Mouse (Mus musculus) midbrain, embryonic 10.5 days (tissue): ENCODE results near the gene Crispld2. TPM values are rescaled to one million over a fixed set of nuclear protein-coding genes. Genes with fewer than 3 reads are reported as not detected.

Experiments
- DNase-seq: peaks from one replicate; pipeline ENCODE4 v3.0.0-alpha.2; 2017; ENCODE audit warnings: low spot score
- H3K27ac ChIP-seq: fragments of 300-500 bp; sonication (generic); replicated peaks from 2 replicates; pipeline ENCODE4 v1.5.1; 2016; ENCODE audit warnings: mild to moderate bottlenecking
- H3K27me3 ChIP-seq: fragments of 300-500 bp; sonication (generic); 2 replicates; pipeline ENCODE4 v1.6.1; 2016; ENCODE audit warnings: low read depth, mild to moderate bottlenecking; ENCODE audit not compliant: poor library complexity, severe bottlenecking
- H3K36me3 ChIP-seq: fragments of 300-500 bp; sonication (generic); 2 replicates; pipeline ENCODE4 v1.6.1; 2016; ENCODE audit warnings: mild to moderate bottlenecking, moderate library complexity
- H3K4me1 ChIP-seq: fragments of 300-500 bp; sonication (generic); 2 replicates; pipeline ENCODE4 v1.6.1; 2016
- H3K4me3 ChIP-seq: fragments of 300-500 bp; sonication (generic); 2 replicates; pipeline ENCODE4 v1.5.1; 2016; ENCODE audit warnings: mild to moderate bottlenecking, moderate library complexity
- H3K9me3 ChIP-seq: fragments of 300-500 bp; sonication (generic); replicated peaks from 2 replicates; pipeline ENCODE4 v1.6.1; 2016; ENCODE audit warnings: mild to moderate bottlenecking
- WGBS: fragments of 180-500 bp; shearing (Covaris S2); methylation state at CpG from one replicate; pipeline ENCODE4 v1.1.7; 2016; 5-methylcytosine and 5-hydroxymethylcytosine counted together
- polyA plus RNA-seq: library from polyadenylated mRNA; unstranded; fragments of >200 nt; fragmentation: Nextera tagmentation; extraction: Ambion mirVana; gene quantifications from 2 replicates; pipeline ENCODE4 v1.2.1, GENCODE M21; 2016

Crispld2 gene
- polyA plus RNA-seq, 1 experiment from 2014 or later: 2.9 TPM

GRCm38 (mm10) chr8:119970169-119970568 is 22.1 kb upstream of the Crispld2 start:
- H3K27me3 ChIP-seq: no peaks in the 10 kb centered on the region
- H3K9me3 ChIP-seq: peaks cover 7% of the 10 kb centered on the region; the same call in 1 of the 2 replicates
- peaks cover 5% of the 10 kb centered on the region; the same call in 1 of the 2 replicates for H3K36me3 ChIP-seq
- no peak for DNase-seq
- H3K4me3 ChIP-seq: no peak overlapping the region
- WGBS: 75% methylated on average over 9 of the region's 9 CpGs
- no peaks in the 10 kb centered on the region for H3K4me1 ChIP-seq
- no peak overlapping the region for H3K27ac ChIP-seq

- Histone ChIP-seq H3K9me3 (peaks cover 3% of the 10 kb centered on the region; the same call in 1 of the 2 replicates), H3K27me3 (no peaks in the 10 kb centered on the region), H3K4me3 (no peak overlapping the region), H3K27ac (no peak overlapping the region), H3K36me3 (peaks cover 2% of the 10 kb centered on the region; the same call in 1 of the 2 replicates), H3K4me1 (no peaks in the 10 kb centered on the region)
- DNase-seq: no peak
- 85% methylated on average over 12 of the region's 12 CpGs for WGBS
Measured at GRCm38 (mm10) chr8:119972558-119972957, 19.7 kb upstream of the Crispld2 start.

- H3K4me3 ChIP-seq: no peak overlapping the region
- 72% methylated on average over 11 of the region's 11 CpGs for WGBS
- H3K27me3 ChIP-seq: no peaks in the 10 kb centered on the region
Measured at GRCm38 (mm10) chr8:119978770-119979381, 13.4 kb upstream of the Crispld2 start.

GRCm38 (mm10) chr8:119981253-119981652 is 11.0 kb upstream of the Crispld2 start:
- WGBS: 73% methylated on average over 4 of the region's 4 CpGs
- H3K27me3 ChIP-seq: no peaks in the 10 kb centered on the region
- no peaks in the 10 kb centered on the region for H3K36me3 ChIP-seq
- no peak overlapping the region for H3K27ac ChIP-seq
- peaks cover 6% of the 10 kb centered on the region; the same call in 1 of the 2 replicates for H3K4me1 ChIP-seq
- H3K4me3 ChIP-seq: no peak overlapping the region
- H3K9me3 ChIP-seq: no peaks in the 10 kb centered on the region
- DNase-seq: no peak

More at GRCm38 (mm10) chr8:119978770-119979381, 13.4 kb upstream of the Crispld2 start:
- H3K4me1 ChIP-seq: peaks cover 6% of the 10 kb centered on the region; the same call in 1 of the 2 replicates
- no peaks in the 10 kb centered on the region for H3K36me3 ChIP-seq
- no peak overlapping the region for H3K27ac ChIP-seq
- no peak for DNase-seq
- no peaks in the 10 kb centered on the region for H3K9me3 ChIP-seq

- peaks cover 3% of the 10 kb centered on the region; the same call in 1 of the 2 replicates for H3K4me1 ChIP-seq
- H3K27ac ChIP-seq: no peak overlapping the region
- H3K9me3 ChIP-seq: no peaks in the 10 kb centered on the region
- no peaks in the 10 kb centered on the region for H3K27me3 ChIP-seq
- DNase-seq: no peak
- no peaks in the 10 kb centered on the region for H3K36me3 ChIP-seq
- no peak overlapping the region for H3K4me3 ChIP-seq
Measured at GRCm38 (mm10) chr8:119984085-119984484, 8.2 kb upstream of the Crispld2 start.

- no peak for DNase-seq
- Histone ChIP-seq H3K36me3 (no peaks in the 10 kb centered on the region), H3K4me1 (no peaks in the 10 kb centered on the region), H3K27me3 (peaks cover 15% of the 10 kb centered on the region), H3K9me3 (no peaks in the 10 kb centered on the region), H3K4me3 (no peak overlapping the region), H3K27ac (no peak overlapping the region)
- WGBS: 77% methylated on average over 5 of the region's 5 CpGs
Measured at GRCm38 (mm10) chr8:119986174-119986573, 6.1 kb upstream of the Crispld2 start.

- 76% methylated on average over 15 of the region's 15 CpGs for WGBS
Measured at GRCm38 (mm10) chr8:119988087-119988486, 4.2 kb upstream of the Crispld2 start.

GRCm38 (mm10) chr8:119994114-119994513 is 1.9 kb downstream of the Crispld2 start:
- 85% methylated on average over 7 of the region's 7 CpGs for WGBS
- no peak overlapping the region for H3K4me3 ChIP-seq
- H3K27ac ChIP-seq: 0 out of 2 replicates have a peak overlapping the region, but pooled peaks have one; percentile 23
- peaks cover 51% of the 10 kb centered on the region for H3K27me3 ChIP-seq
- no peaks in the 10 kb centered on the region for H3K9me3 ChIP-seq
- H3K4me1 ChIP-seq: peaks cover 32% of the 10 kb centered on the region
- no peak for DNase-seq
- no peaks in the 10 kb centered on the region for H3K36me3 ChIP-seq

More at GRCm38 (mm10) chr8:119988087-119988486, 4.2 kb upstream of the Crispld2 start:
- Histone ChIP-seq H3K36me3 (no peaks in the 10 kb centered on the region), H3K4me3 (no peak overlapping the region), H3K4me1 (peaks cover 14% of the 10 kb centered on the region), H3K9me3 (no peaks in the 10 kb centered on the region), H3K27ac (no peak overlapping the region), H3K27me3 (peaks cover 34% of the 10 kb centered on the region)
- no peak for DNase-seq

GRCm38 (mm10) chr8:119994556-119994955 is 2.3 kb downstream of the Crispld2 start:
- peaks cover 32% of the 10 kb centered on the region for H3K4me1 ChIP-seq
- no peak for DNase-seq

GRCm38 (mm10) chr8:119997266-119997665 is 5.0 kb downstream of the Crispld2 start:
- peaks cover 25% of the 10 kb centered on the region for H3K27me3 ChIP-seq
- 85% methylated on average over 4 of the region's 4 CpGs for WGBS
- H3K4me1 ChIP-seq: peaks cover 28% of the 10 kb centered on the region
- no peaks in the 10 kb centered on the region for H3K9me3 ChIP-seq
- no peak overlapping the region for H3K4me3 ChIP-seq
- H3K27ac ChIP-seq: no peak overlapping the region
- H3K36me3 ChIP-seq: no peaks in the 10 kb centered on the region
- no peak for DNase-seq

More at GRCm38 (mm10) chr8:119994556-119994955, 2.3 kb downstream of the Crispld2 start:
- H3K27me3 ChIP-seq: peaks cover 51% of the 10 kb centered on the region
- no peaks in the 10 kb centered on the region for H3K36me3 ChIP-seq
- H3K9me3 ChIP-seq: no peaks in the 10 kb centered on the region
- H3K4me3 ChIP-seq: no peak overlapping the region
- 64% methylated on average over 6 of the region's 6 CpGs for WGBS
- 0 out of 2 replicates have a peak overlapping the region, but pooled peaks have one; percentile 23 for H3K27ac ChIP-seq

- H3K4me3 ChIP-seq: no peak overlapping the region
- no peak overlapping the region for H3K27ac ChIP-seq
- no peaks in the 10 kb centered on the region for H3K36me3 ChIP-seq
- H3K9me3 ChIP-seq: no peaks in the 10 kb centered on the region
- DNase-seq: no peak
- WGBS: 77% methylated on average over 8 of the region's 8 CpGs
- peaks cover 27% of the 10 kb centered on the region for H3K4me1 ChIP-seq
- H3K27me3 ChIP-seq: no peaks in the 10 kb centered on the region
Measured at GRCm38 (mm10) chr8:120000461-120000860, 8.2 kb downstream of the Crispld2 start.

- 78% methylated on average over 7 of the region's 7 CpGs for WGBS
- no peaks in the 10 kb centered on the region for H3K9me3 ChIP-seq
- H3K27ac ChIP-seq: no peak overlapping the region
- no peaks in the 10 kb centered on the region for H3K36me3 ChIP-seq
- no peak overlapping the region for H3K4me3 ChIP-seq
- peaks cover 32% of the 10 kb centered on the region for H3K4me1 ChIP-seq
- H3K27me3 ChIP-seq: 0 out of 2 replicates have a peak, but pooled peaks cover 6% of the 10 kb centered on the region
- DNase-seq: no peak
Measured at GRCm38 (mm10) chr8:120001712-120002111, 9.5 kb downstream of the Crispld2 start.

- peaks cover 34% of the 10 kb centered on the region for H3K4me1 ChIP-seq
- H3K9me3 ChIP-seq: no peaks in the 10 kb centered on the region
- DNase-seq: no peak
- H3K27ac ChIP-seq: 0 out of 2 replicates have a peak overlapping the region, but pooled peaks have one; percentile 1
- 0 out of 2 replicates have a peak, but pooled peaks cover 6% of the 10 kb centered on the region for H3K27me3 ChIP-seq
- H3K36me3 ChIP-seq: no peaks in the 10 kb centered on the region
- no peak overlapping the region for H3K4me3 ChIP-seq
- WGBS: 63% methylated on average over 9 of the region's 9 CpGs
Measured at GRCm38 (mm10) chr8:120002348-120002747, 10.1 kb downstream of the Crispld2 start.
